Mouse (Mus musculus) kidney, postnatal 10 days (tissue): ENCODE measurements around the gene Rps13.
"Not testable (repeated sequence)": the region's sequence is repeated elsewhere in the genome, so short reads cannot be mapped to it uniquely, and the experiment has no call there.

Experiments
- DNase-seq: peaks from one replicate; pipeline ENCODE4 v3.0.0; 2021; ENCODE audit warnings: mixed read lengths

Rps13 gene

DNA sequence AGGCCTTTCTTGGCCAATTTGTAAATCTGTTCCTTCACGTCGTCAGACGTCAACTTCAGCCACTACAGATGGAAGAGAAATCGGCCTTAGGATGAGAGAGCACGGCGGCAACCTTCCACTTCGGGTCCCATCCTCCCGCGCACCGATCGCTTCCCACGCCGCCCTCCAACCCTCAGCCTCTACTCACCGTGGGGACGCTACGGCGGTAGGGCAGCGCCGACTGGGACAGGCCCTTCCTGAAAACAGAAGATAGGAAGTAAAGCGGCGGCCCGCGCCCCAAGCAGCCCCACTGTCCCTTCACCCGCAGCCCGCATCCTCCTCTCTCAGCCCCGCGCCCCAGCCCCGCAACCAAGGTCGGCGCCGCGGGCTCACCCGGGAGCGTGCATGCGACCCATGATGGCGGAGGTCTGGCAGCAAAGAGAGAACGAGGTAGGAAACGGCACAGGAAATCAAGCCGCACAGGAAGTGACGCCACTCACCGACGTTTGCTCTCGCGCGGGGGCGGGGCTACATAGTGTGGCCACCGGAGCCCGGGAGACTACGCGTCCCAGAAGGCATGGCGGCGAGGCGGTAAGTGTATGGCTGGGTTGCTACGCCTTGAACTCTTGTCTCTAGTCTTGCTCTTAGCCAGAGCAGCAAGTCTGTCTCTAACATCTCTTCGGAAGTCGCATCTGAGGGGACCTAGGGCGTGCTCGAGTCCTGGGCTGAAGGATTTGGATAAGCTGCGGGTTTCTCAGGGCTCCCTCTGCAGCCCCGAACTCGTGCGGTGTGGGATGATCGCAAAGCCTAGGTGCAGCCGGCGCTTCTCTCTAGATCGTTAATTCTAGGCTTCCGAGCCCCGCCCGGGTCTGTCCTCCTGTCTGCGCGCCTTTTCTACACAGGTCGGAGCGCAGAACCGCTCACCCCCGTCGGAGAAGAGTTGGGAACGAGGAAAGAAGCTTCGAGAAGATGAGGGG lies at the start of gene Rps13:
Gene Rps13, minus strand, starts transcription at position 483 of the 956 bp plus-strand sequence.
- peak; percentile 99 for DNase-seq

DNA sequence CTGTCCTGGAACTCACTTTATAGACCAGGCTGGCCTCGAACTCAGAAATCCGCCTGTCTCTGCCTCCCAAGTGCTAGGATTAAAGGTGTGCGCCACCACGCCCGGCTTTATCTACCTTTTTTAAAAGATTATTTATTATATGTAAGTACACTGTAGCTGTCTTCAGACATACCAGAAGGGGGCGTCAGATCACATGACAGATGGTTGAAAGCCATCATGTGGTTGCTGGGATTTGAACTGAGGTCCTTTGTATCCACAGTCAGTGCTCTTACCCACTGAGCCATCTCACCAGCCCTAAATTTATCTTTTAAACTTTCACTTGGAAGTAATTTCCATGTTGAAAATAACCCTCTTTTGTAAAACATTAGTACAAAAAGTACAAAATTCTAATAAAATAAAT lies 45.2 kb upstream of the Rps13 start:
- DNase-seq, result not testable (repeated sequence)

DNA sequence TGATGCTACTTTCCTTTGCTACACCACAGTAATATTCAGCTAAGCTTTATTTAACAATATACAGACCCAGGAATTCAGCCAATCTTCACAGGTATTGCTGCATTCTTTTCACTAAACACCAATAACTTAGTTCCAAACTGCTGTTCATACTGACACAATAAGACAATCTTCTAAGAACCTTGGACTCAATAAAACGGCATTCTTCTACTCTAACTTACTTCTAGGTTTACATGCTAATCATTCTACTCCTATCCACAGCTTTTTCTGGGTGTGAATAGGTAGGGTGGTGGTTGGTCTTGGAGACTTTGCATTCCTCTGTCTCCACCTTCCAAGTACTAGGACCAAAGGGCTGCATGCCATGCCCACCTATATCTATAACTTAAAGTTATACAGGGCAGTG lies 40.3 kb upstream of the Rps13 start:
- no peak for DNase-seq

DNA sequence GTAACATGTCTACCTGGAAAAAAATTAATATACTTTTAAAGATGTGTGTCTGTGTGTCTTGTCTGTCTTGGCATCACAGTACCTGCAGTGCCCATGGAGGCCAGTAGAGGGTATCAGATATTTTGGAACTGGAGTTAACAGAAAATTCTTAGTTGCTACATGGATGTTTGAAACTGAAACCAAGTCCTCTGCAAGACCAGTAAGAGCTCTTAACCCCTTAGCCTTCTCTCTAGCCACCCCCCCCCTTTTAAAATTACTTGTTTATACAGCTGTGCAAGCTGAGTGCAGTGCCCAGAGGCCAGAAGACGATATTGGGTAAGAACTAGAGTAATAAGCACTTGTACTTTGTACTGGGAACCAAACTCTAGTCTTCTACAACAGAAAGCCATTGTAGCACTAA lies 2.2 kb upstream of the Rps13 start:
- DNase-seq, result peak; percentile 79

DNA sequence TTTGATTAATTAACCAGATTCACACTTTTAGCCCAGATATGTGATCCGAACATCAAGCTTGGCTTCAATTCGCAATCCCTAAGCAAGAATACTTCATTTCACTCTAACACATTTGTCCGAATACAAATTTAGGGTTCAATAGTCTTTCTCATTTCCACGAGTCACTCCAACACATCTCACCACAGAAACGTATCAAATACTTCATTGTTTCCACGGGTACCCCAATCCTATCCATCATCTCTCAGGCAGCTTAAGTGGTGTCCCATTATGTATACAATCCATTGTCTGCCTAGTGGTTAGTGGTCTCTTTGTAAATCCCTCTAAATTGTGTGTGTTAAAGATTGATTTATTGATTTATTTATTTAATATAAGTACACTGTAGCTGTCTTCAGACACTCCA lies 1.1 kb upstream of the Rps13 start:
- no peak for DNase-seq

DNA sequence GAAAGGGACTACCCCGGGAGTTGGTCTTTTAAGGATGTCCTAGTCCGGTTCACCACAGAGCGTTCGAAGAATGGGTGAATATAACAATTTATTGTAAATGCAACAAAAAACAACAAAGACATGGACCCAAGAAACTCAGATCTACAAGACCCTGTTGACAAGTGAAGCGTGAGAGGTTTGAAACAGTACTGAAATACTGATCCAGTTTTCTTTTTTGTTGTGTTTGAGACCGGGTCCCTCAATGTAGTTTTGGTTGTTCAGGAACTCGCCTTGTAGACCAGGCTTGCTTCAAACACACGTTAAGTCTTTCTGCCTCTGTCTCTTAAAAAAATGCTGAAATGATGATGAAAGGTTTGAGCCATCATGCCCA lies 659 bp upstream of the Rps13 start:
- DNase-seq, result no peak

DNA sequence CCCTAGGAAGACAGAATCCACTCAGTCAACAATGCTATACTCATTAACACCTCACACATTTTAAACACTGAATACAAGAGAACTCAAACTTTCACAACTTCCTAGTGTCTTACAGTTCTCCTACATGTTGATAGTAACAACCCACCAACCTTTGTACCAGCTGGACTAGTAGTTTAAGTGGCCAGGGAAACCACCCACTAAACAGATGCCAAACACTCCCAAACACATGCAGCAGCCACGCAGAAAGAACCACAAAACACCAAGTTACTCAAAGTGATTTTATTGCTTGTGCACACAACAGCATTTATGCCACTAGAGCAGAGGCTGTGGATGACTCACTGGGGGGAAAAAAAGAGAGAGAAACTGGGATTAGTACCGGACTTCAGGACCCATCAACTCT lies 2.7 kb downstream of the Rps13 start:
- no peak for DNase-seq

DNA sequence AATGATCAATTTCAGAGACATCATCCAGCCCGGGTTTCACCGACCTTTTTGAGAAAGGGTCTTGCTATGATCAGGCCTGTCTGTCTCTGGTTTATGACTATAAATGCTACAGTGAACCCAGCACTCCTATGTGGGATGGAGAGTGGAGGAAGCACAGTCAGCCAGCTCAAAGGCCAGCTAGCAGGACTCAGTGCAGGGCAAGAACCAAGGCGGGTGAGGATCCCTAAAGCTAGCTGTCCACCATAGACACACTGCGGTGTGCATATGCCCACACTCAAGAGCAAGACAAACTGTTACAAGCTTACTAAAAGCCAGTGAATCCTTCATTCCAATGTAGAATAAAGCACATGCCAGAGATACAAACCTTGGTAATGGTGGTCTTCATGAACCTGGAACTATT lies 4.1 kb downstream of the Rps13 start:
- no peak for DNase-seq

DNA sequence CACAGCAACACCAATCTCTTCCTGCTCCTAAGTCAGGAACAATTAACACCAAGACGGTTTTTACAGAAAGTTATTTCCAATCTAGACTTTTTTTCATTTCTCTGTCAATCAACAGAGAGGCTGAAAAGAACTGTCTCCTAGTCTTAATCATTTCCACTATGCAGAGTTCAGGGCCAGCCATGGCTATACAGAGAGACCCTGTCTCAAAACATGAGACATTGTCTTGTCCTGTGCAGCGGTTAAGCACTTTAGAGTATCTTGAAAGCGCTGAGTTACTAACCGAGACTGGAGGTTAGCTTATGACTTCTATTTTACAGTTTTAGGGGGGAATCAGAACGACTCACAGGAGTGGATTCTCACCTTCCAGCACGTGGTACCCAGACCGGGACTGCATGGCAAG lies 5.2 kb downstream of the Rps13 start:
- no peak for DNase-seq

DNA sequence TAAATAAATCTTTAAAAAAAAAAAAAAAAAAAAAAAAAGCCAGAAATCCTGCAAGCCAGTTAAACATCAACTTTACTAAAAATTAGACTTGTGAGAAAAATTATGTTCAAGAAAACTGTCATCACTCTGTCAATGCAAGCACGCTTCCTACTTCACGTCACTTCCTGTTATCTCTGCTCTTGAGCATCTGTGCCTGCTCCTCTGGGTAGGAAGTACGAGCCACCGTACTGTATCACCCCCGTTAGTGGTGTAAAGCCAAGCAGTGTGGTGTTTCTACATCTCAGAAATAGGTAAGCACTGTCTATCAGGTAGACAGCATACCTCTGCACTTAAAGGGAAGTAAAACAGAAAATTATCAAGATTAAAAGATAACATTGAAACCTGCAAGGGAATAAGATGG lies 6.1 kb downstream of the Rps13 start:
- DNase-seq, result no peak

DNA sequence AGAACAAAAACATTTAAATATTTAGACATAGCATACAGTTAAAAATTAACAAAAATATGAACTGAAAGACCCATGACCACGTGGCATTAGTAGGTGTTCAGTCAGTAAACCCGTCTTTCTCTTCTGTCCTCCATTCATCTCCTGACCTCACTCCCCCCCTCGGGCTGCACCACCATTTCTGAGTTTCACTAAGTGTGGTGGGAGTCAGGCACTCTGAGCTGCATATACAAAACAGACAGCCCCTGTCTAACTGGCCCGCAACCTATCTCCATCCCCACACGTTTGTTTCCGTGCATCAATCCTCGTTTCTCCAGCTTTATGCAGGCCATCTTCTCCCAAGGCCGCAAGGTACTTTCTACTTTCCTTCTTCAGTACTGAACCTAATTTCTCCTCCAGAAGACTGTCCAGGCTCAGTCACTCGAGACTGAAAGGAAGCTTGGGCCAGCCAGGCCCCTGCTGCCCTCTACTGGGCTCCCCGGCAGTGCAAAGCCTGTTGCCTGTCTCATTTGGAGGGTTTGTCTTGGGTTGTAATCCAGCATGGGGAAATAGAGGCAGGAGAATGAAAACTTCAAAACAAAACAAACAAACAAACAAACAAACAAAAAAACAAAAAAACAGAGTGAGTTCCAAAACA lies 10.5 kb downstream of the Rps13 start:
- DNase-seq, result peak; percentile 88

DNA sequence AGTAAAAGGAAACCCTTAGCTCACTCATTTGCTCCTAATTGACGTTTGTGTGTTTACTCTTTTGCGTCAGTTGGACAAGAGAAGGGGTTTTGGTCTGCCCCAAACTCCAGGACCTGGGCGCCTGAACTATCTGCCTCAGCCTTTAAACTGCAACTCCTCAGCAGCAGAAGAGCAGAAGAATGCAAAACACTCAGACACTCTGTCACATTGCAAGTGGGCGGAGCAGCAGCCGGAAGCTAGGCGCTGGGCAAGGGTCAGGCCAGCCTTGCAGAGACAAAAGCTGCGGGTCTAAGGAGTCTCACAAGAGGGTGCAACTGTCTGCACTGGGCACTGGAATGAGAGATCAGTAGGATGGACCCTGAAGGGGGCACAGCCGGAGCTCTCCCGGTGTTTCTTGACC lies 24.5 kb downstream of the Rps13 start:
- peak; percentile 84 for DNase-seq

DNA sequence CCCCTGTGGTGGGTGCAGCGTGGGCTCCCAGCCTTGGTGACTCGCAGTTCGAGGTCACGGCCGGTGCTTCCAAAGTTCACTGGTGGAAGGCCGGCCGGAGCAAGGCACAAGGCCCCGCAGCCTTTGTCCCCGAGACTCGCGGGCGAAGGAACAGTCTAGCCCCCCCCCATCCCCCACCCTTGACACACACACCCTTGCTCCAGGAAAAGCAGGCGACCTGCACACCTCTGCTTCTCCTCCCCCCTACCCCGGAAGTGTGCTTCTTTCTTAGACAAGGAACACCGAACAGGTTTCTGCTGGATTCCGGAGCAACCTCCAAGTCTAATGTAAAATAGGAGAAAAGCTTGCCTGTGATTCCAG lies 25.4 kb downstream of the Rps13 start:
- DNase-seq, result peak; percentile 65

DNA sequence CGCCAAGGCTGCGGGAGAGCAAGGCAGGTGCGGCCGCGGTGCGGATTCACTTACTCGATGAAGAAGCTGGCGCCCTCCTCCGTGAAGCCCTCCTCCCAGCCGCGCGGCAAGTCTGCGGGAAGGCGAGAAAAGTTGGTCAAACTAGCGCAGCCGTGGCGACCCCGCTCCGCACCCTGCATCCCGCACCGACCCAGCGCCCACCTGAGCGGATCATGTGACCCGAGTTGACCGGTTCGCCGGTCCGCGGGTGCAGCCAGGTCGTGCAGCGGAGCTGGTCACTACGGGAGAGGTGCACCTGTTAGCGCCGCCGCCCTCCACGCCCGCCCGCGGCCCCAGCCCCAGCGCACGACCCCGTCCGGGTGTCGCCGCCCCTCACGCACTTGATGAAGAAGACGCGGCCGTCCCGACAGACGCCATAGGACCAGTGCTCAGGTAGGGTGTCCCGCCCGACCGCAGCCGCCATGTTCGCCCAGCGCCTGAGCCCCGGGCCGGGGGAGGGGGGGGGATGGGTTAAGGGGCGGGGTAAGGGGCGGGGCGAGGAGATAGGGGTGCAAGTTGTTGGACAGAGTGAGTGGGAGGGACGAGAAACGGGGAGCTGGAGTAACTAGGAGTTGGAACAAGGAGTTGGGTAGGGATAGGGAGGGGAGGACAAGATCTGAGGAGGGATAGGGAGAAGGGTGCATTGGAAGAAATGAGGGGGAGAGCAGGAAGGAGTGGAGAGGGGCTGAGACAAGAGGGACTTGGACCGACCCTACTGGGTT lies 25.9 kb downstream of the Rps13 start, which contains the start of gene Plekha7:
Gene Plekha7, minus strand, starts transcription at position 506 of the 761 bp plus-strand sequence.
- DNase-seq, result peak; percentile 79

DNA sequence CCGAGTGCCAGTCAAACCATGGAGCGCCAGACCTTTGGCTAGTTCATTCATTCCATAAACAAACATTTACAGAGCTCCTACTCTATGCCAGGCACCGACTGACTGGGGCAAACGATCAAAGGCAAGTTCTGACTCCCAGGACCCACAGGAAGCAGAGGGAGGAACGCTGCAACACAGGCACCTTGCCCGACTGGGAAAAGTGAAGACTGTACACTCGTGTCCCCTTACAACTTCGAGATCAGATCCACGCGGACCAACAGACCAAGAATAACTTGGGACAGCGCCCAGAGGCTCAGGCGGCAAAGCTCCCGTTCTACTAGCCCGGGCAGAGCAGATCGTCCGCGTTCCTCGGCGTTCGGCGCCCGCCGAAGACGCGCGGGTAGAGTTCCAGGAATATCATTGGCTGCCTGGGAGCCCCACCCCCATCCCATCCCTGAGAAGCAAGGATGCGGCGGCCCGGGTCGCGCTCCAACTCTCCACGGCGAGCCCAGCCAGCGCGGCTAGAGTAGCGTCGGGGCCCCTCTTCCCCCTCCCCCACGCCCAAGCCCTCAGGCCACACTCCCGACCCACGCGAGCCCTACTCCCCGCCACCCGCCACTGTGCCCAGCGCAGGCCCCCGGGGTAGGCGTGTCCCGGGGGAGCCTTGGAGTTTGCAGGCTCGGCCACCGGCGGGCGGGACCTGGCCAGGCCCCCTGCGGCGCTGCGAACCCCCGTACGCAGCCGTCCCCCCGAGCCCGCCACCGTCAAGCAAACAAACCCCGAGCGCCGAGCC lies 26.7 kb downstream of the Rps13 start:
- DNase-seq, result peak; percentile 87

DNA sequence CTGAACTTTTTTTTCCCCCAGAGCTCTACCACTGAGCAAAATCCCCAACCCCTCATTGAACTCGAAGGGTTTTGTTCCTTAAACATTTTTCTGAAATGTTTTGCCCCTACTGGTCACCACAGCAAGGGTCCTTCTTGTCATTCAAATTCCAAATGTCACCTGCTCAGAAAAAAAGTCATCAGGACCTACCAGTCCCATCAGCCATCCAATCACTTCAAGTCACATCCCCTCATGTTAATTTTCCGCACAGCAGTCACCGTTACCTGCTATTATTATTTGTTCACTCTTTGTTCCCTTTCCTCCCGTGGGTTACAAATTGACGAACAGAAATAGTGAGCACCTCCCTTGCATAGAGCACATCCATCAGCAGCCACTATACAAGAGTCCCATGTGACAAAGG lies 27.4 kb downstream of the Rps13 start:
- no peak for DNase-seq

DNA sequence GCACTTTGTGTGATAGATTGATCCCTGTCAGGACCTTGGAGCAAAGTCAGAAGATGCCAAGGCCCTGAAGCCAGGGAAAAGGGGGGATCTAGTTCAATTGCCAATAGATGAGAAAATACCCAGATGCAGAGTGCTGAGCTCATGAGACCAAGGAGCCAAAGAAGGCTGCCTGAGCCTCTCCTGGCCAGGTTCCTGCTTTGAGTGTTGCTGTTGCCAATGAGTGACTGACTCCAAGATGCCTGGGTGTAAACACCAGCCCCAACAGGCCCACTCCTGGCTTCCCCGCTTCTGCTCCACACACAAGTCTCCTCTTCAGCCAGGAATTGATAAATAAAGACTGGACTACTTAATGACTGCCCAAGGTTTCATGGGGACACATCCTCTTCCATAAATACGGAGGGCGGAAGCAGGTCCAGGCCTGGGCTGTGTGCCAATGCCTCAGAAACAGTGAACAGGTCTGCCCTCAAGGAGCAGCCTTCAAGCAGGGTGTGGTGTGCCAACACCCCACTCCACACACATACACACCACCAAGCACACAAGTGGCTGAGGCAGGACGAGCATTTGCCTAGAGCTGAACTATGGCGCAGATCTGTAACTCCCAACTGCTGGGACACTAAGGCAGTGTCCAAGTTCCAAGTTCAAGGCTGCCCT lies 32.2 kb downstream of the Rps13 start:
- DNase-seq, result no peak

DNA sequence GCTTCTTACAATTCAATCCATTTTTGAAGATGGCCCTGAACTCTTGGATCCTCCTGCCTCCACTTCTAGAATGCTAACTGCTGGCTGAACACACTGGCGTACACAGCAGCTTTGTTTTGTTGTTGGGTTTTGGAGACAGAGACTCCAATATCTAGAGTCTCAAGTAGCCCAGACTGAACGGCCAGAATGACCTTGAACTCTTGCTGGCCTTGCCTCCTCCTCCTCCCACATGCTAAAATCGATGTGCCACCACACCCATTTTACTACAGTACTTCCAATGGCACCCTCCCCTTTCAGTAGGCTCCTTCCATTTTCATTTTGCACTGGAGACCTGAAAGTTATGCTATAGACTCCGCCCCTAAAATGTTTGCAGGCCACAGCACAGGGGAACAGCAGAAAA lies 32.9 kb downstream of the Rps13 start:
- no peak for DNase-seq

DNA sequence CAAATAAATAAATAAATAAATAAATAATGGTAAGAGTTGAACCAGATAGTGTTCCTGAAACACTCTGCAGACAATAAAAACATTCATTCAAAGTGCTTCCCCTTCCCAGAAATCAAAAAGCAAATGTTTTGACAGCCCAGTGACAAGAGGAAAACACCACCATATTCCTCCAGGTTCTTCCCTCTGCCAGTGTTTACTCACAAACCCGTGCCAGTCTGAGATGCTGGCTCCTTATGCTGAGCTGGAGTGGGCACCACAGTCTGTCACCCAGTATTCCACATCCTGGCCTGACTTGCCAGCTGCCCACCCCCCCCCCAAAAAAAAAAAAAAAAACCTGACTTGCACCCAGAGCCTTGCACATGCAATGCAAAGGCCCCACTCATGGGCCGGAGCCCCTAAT lies 35.1 kb downstream of the Rps13 start:
- DNase-seq, result no peak

DNA sequence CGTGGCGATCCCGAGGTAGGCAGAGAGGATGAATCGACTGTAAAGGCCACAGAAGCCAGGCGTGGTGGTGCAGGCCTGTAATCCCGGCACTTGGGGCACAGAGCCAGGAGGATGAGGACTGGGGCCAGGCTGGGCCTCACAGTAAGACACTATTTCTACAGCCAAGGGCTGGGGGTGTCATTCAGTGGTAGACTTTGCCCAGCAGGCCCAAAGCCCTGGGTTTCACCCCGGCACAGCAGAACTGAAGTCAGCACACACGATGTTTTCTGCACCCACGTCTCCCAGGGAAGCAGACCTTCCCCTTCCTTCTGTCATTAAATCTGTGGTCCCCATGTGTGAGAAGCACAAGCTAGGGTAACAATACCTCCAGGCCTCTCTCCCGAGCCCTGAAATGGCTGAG lies 35.6 kb downstream of the Rps13 start:
- DNase-seq, result peak; percentile 67

DNA sequence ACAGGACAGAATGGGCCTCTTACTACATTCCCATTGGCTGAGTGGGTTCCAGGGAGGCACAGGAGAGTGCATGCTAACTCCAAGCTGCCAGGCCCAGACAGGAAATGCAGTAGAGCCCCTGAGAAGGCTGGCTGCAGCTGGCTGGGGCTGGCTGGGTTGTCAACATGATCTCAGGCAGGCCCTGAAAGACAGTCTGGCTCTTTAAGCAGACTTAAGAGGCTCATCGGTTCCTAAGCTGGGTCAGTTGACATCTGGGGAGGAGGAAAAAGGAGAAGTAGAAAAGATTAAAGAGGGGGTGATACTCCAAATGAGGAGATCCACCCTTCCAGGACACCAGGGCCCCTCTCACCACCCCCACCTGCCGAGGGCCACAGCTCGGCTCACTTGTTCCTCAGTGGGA lies 39.0 kb downstream of the Rps13 start:
- DNase-seq, result peak; percentile 51

DNA sequence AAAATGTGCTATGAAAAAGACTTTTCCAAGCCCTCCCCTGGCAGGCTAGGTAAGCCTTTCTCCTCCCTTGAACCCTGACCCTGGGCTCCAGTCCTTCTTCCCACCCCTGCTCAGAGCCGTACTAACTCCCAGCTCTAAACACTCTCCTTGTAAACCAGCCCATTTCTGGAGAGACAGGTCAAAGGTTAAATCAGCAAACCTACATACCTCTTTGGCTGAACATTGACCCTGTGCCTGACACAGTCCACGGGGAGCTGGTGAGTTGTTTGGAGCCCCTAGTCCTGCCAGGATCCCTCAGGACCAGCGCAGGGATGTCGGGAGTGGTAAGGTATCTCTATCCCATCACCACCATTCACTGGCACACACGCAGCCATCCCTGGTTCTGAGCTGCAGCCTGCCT lies 41.6 kb downstream of the Rps13 start:
- DNase-seq, result peak; percentile 28
